Mouse (Mus musculus) B cell, adult 2 months (primary cell): ENCODE measurements around the gene Hikeshi.

ENCODE experiments used
- DNase-seq, 2 experiments: peaks; one replicate each; pipeline ENCODE4 v3.0.0; 2022

Gene Hikeshi

DNA sequence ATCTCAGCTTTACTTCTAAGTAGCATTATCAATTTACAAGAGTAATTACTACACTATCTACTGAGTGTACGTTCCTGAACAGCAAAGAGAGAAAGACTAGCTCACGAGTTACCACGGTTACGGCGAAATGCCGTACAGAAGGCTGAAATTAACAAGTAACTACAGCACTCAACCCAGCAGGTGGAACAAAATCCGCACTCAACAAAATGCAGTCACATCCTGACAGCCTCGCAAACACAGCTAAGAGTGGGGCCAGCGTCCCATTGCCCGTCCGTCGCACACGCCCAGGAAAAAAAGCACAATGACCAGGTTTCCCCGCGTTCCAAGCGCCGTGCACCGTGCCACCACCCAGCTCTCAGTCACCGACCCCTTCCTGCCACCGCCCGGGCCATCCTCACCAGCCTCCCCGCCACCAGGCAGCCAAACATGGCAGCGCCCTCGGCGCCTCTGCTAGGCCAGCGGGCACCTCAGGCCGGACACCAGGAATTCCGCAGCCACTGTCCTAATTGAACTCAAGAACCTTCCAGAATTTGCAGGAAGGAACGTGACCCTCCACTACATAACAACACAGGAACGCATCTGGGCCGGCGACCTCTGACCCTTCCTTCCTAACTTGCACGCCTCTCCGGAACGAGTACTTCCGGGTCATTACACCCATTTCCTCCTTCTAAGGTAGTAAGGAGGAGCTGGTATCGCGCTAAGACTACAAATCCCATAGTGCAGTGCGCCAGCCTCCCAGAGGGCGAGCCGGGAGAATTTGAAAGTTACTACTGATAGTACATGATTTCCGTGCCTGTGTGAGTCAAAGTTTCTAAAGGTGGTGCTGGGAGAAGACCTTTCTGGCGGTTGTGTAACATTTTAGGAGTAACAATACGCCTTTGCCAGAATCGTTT is at the start of gene Hikeshi:
TSS of gene Hikeshi (minus strand) at position 634 of the 893 bp plus-strand sequence.
- peak; percentile 93 to 95 for DNase-seq

- no peak for DNase-seq
Observed at GRCm38 (mm10) chr7:89984421-89984820, 43.4 kb upstream of the Hikeshi start.

GRCm38 (mm10) chr7:89983441-89983840 is 42.4 kb upstream of the Hikeshi start:
- no peak for DNase-seq

DNA sequence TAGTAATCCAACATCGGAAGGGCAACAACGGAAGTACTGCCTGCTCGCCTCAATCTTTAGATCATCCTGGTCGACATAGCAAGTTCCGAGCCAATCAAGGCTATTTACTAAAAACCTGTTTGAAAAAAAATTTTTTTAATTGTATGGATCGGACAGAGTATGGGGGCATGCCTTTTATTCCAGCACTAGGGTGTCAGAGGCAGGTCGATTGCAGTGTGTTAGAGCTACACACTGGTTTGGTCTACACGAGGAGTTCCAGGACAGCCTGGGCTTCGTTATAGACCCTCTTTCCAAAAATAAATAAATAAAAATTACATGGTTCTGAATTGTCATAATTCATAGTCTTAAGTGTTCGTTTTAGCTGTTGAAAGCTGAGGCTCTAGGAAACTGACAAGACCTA is 40.6 kb upstream of the Hikeshi start:
- no peak for DNase-seq

DNA sequence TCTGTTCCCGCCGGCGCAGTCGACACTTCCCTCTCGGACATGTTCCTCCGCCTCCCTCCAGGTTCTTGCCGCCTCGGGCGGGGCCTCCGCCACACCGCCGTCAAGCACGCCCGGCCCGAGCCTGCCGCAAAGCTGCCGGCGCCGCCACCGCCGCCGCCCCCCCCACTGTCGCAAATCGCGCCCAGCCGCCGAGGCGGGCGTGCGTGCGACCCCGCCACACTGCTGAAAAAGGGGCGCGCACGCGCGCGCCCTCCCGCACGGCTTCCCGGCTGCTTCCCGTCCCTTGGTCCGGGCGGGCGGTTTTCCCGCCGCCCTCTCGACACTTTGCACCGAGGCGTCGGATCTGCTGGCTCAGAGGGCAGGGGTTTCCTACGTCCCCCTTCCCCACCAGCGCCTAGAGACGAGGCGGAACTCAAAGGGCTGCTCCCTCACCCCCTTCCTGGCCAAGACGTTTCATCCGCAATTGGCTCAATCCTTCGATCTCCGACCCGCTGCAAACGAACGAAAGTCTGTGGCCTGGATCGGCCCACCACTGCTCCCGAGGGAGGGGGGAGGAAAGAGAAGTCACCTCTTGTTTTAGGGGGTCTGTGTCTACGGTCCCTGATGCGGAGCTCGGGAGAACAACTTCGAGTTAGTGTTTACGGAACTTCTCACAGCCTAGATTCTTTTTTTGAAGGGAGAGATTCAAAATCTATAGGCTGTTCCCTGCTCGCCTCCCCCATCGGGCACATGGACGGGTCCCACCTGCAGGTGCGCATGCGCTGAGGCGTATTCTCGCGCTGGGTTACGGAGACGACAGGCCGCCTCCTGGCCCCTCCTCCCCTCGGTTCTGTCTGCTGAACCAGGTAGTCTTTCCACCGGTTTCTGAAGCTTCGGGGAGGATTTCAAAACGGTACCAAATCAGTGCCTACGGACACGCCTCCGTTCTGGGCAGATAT is 39.8 kb upstream of the Hikeshi start, which contains the start of gene Eed:
TSS of gene Eed (minus strand) at position 499 of the 938 bp plus-strand sequence.
- peak; percentile 94 to 95 for DNase-seq

GRCm38 (mm10) chr7:89980133-89980484 is 39.1 kb upstream of the Hikeshi start:
- DNase-seq = no peak

DNA sequence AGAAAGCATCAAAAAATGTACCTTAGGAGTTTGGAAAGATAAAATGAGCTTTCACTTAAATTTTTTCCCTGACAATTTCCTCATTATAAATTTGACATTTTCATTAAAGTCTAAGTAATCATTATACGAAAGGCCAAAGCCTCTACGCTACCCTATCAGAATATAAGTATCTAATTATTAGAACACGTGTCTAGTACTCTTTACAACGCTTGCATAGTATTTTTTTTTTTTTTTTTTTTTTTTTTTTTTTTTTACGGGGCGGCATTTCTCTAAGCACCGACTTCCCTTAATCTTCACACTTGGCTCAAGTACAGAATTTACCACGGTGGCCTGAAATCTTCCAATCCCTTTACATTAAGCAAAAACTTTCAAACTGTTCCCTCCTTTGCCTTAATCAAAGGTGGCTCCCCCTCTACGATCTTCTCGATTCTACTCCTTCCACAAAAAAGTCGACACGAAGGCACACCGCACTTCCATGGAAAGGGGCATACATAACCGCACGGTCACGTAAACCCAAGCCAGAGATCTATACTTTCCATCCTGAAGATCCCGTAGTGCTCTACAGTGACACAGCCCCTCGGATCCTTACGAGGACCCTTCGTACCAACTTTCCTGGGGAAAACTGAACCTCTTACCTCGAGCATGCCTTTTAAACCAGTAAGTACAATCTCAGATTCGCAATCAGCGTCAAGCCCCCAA is 38.6 kb upstream of the Hikeshi start:
- DNase-seq = peak in 1 of 2 experiments; percentile 27

DNA sequence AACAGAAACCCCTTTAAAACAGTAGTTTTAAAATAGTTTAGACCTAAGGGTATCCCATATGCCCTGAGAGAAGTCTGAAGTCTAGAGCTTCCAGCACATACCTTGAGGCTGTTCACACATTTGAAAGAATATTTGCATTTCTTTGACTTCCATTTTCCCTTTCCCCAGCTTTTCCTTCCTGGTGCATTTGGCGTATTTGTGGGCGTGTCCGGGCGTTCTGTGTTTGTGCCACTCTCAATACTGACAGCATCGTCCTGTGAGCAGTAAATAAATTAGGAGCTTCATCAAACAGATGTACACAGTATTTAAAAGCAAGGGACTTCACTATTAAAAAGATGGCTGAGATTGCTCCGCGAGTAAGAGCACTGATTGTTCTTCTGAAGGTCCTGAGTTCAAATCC is 35.8 kb upstream of the Hikeshi start:
- no peak for DNase-seq

DNA sequence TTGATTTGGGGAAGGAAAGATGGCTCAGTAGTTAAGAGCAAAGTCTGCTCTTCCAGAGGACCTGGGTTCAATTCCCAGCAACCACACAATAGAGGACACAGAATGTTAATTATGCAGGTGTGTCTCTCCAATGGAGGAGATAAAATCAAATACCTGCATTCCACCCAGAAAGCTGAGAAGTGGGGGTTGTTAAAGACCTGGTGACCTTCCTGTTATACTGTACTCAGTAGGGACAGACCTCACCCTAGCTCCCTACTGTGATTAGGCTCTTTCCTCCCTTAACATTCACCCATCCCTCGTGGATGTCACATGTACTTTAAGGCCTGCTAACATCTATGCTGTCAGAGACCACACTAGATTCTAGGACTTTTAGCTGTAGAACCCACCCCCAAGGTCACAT is 34.6 kb upstream of the Hikeshi start:
- no peak for DNase-seq

DNA sequence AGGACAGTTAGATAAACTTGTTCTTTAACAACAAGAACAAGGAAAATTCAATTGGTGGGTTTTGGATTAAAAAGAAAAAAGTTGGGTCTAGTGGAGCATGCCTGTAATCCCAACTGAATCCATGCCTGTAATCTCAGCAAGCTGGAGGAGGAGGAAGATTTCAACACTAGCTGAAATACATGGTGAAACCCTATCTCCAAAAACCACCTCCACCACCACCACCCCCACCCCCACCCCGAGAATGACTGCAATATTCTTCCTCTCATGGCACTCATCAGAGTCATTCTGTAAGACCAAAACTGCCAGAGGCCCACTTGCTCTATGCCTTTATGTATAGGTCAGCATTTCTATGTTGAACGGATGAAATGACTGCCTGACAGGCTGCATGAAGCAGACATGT is 26.2 kb upstream of the Hikeshi start:
- no peak for DNase-seq

DNA sequence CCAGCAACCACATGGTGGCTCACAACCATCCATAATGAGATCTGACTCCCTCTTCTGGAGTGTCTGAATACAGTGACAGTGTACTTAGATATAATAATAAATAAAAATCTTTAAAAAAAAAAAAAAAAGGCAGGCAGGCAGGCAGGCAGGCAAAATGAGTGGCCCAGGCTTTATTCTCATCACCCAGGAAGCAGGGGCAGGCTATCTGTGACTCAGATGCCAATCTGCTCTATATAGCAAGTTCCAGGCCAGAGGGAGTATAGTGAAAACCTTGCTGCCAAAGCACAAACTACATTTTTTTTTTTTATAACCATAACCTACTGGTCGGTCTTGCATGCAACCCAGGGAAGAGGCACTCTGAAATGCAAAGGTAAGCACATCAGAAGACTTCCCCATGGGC is 25.8 kb upstream of the Hikeshi start:
- no peak for DNase-seq

DNA sequence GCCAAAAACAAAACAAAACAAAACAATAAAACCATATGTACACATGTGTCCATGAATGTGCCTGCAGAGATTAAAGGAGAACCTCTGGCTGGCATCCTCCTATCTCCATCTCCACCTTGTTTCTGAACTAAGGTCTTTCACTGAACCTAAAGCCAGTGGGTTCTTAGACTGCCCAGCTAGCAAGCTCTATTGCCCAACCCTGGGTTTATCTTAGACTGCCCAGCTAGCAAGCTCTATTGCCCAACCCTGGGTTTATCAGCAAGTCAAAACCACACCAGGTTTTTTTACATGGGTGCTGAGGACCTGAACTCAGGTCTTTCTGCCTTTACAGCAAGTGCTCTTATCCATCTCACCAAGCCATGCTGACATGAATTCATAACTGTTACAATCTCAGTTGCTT is 22.1 kb upstream of the Hikeshi start:
- no peak for DNase-seq

GRCm38 (mm10) chr7:89957300-89957699 is 16.3 kb upstream of the Hikeshi start:
- DNase-seq = no peak

DNA sequence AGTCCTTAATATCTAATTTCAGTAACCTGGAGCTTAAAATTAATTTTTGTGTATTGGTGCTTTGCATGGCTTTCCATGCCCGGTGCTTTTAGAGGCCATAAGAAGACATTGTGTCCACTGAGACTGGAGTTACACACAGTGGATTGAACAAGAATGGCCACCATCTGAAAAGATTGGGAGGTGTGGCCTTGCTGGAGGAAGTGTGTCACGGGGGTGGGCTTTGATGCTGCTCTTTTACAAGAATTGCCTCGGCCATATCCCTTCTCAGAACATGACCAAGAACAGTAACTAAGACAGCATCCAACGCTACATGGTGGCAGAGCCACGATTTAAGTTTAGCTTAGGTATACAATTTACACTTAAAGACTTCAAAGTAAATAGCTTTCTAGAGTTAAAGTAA is 13.3 kb upstream of the Hikeshi start:
- no peak for DNase-seq

DNA sequence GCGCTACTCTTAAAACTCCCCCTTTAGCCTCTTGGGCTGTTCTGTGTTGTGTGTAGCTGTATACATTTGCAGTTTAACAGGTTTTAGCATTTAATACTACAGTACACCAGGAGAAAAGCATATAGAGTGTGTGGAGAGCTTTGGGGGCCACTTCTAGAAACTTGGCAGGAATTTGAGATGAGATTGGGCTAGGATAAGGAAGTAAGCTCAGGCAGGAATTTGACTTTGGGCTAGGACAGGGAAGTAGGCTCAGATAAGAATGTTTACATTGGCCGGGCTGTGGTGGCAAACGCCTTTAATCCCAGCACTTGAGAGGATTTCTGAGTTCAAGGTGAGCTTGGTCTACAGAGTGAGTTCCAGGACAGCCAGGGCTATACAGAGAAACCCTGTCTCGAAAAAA is 8.4 kb upstream of the Hikeshi start:
- DNase-seq = no peak

GRCm38 (mm10) chr7:89948026-89948425 is 7.0 kb upstream of the Hikeshi start:
- no peak for DNase-seq

- DNase-seq = no peak
Observed at GRCm38 (mm10) chr7:89939497-89940353, 1.3 kb downstream of the Hikeshi start.

DNA sequence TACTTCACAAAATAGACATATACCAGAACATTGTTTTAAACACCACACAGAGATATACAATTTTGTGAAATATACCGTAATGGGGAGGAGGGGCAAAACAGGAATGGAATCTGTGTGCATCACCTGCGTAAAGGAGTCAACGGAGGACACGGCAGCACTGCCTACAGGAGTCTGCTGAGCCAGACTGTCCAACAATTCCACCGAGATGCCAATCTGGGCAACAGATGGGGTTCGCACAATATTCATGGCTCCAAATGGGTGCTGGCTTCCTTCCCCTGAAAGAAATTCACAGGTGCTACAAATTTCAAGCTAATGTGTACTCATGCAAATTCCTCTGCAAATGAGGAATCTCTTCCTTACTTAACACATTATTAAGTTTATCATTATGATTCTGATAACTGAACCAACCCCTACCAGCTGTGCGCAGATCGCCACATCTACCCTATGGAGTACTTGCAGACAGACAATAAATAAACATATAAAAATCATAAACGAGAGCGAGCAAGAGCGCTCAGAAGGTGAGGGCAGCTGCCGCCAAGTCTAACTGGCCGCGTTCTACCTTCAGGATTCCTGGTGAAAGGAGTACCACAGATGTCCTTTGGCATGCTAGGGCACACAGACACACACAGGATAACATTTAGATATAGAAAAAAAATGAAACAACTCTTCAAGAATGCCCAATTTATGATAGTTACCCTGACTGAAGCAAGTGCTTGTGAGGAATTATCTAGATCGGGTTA is 17.4 kb downstream of the Hikeshi start:
- no peak for DNase-seq

GRCm38 (mm10) chr7:89917776-89918175 is 23.2 kb downstream of the Hikeshi start:
- no peak for DNase-seq

DNA sequence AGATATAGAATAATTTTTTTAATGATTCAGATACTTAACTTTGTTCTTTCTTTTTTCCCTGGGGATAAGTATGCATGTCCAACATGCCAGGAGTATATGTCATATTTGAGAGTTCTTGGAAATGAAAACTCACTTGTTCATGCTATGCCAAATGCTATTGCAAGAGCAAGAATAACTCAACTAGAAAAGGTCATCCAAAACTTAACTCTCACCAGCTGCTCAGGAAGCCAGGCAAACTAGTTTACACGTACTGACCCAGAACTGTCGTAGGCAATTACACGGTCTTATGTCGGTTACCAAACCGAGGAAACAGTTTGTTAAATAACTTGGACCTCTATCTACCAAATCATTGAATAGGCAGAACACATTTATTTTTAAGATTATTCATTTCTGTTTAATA is 24.3 kb downstream of the Hikeshi start:
- DNase-seq = no peak

- no peak for DNase-seq
Observed at GRCm38 (mm10) chr7:89913432-89914158, 27.4 kb downstream of the Hikeshi start.
